Mouse (Mus musculus) right cerebral cortex, postnatal 10 days (tissue): ENCODE measurements around the gene Dmac1.
"Not testable (repeated sequence)": the region's sequence is repeated elsewhere in the genome, so short reads cannot be mapped to it uniquely, and the experiment has no call there.

Source experiments
- DNase-seq, 2 experiments: peaks; one replicate each; pipeline ENCODE4 v3.0.0; 2021; ENCODE audit warnings: low spot score in 2 of 2

The Dmac1 gene

GRCm38 (mm10) chr4:75278197-75279175 is at the start of gene Dmac1:
TSS of gene Dmac1 (minus strand) at chr4:75278305.
- peak; percentile 97 for DNase-seq

- DNase-seq, result no peak
Observed at GRCm38 (mm10) chr4:75315431-75315830, 37.3 kb upstream of the Dmac1 start.

GRCm38 (mm10) chr4:75315007-75315406 is 36.9 kb upstream of the Dmac1 start:
- DNase-seq, result no peak

- no peak for DNase-seq
Observed at GRCm38 (mm10) chr4:75311918-75312317, 33.8 kb upstream of the Dmac1 start.

- no peak for DNase-seq
Observed at GRCm38 (mm10) chr4:75311305-75311704, 33.2 kb upstream of the Dmac1 start.

GRCm38 (mm10) chr4:75300205-75300972 is 22.3 kb upstream of the Dmac1 start:
- DNase-seq, result no peak

GRCm38 (mm10) chr4:75292315-75292714 is 14.2 kb upstream of the Dmac1 start:
- no peak for DNase-seq

GRCm38 (mm10) chr4:75291142-75291541 is 13.0 kb upstream of the Dmac1 start:
- DNase-seq, result no peak

- DNase-seq, result no peak
Observed at GRCm38 (mm10) chr4:75277467-75278196, 473 bp downstream of the Dmac1 start.

GRCm38 (mm10) chr4:75275737-75276136 is 2.4 kb downstream of the Dmac1 start:
- DNase-seq, result no peak

GRCm38 (mm10) chr4:75267866-75268265 is 10.2 kb downstream of the Dmac1 start:
- DNase-seq, result no peak

- no peak for DNase-seq
Observed at GRCm38 (mm10) chr4:75266773-75267550, 11.1 kb downstream of the Dmac1 start.

GRCm38 (mm10) chr4:75264219-75264618 is 13.9 kb downstream of the Dmac1 start:
- no peak for DNase-seq

- peak; percentile 36 to 44 for DNase-seq
Observed at GRCm38 (mm10) chr4:75263556-75264129, 14.5 kb downstream of the Dmac1 start.

GRCm38 (mm10) chr4:75262423-75262822 is 15.7 kb downstream of the Dmac1 start:
- peak; percentile 37 to 59 for DNase-seq

- no peak for DNase-seq
Observed at GRCm38 (mm10) chr4:75260156-75260555, 17.9 kb downstream of the Dmac1 start.

- no peak for DNase-seq
Observed at GRCm38 (mm10) chr4:75259447-75259846, 18.7 kb downstream of the Dmac1 start.

GRCm38 (mm10) chr4:75234602-75235001 is 43.5 kb downstream of the Dmac1 start:
- not testable (repeated sequence) for DNase-seq
